Mouse (Mus musculus): Measurements from ENCODE around the gene Zfand5.

Gene Zfand5

GRCm38 (mm10) chr19:21329770-21330169, 57.7 kb downstream of the Zfand5 start:
- no peak for DNase-seq (ENCODE audit: low read depth, low spot score)

- no peak for DNase-seq (ENCODE audit: low read depth, low spot score)
These were observed 58.4 kb downstream of the Zfand5 start for GRCm38 (mm10) chr19:21330305-21331115.

- DNase-seq (ENCODE audit: low read depth, low spot score) = no peak
These were observed 59.6 kb downstream of the Zfand5 start for GRCm38 (mm10) chr19:21331621-21332155.

Measured in R1 (cell line).